Mouse (Mus musculus) kidney, postnatal 0 days (tissue): Measurements from ENCODE around the gene Itpr1. TPM values are rescaled to one million over a fixed set of nuclear protein-coding genes. Genes with fewer than 3 reads are reported as not detected.

ENCODE experiments used
- ATAC-seq: fragments of 200-750 bp; cut with Nextera tagmentation; replicated peaks from 2 replicates; pipeline ENCODE4 v1.8.0; 2017; ENCODE audit warnings: low read depth, moderate number of reproducible peaks, moderate TSS enrichment, moderate library complexity; ENCODE audit not compliant: low FRiP score
- DNase-seq: peaks from one replicate; pipeline ENCODE4 v3.0.0-alpha.2; 2016; ENCODE audit warnings: low spot score
- H3K27ac ChIP-seq: fragments of 300-500 bp; sonication (generic); 2 replicates; pipeline ENCODE4 v1.5.1; 2014; ENCODE audit warnings: mild to moderate bottlenecking
- H3K27me3 ChIP-seq: fragments of 300-500 bp; sonication (generic); 2 replicates; pipeline ENCODE4 v1.6.1; 2014; ENCODE audit warnings: low read length, mixed read lengths; ENCODE audit not compliant: insufficient read depth
- H3K36me3 ChIP-seq: fragments of 300-500 bp; sonication (generic); 2 replicates; pipeline ENCODE4 v1.6.1; 2014; ENCODE audit warnings: low read length, mixed read lengths; ENCODE audit not compliant: insufficient read depth
- H3K4me1 ChIP-seq: fragments of 300-500 bp; sonication (generic); replicated peaks from 2 replicates; pipeline ENCODE4 v1.6.1; 2014; ENCODE audit warnings: antibody characterized with exemption, low read length, mixed read lengths; ENCODE audit not compliant: insufficient read depth
- H3K4me2 ChIP-seq: fragments of 300-500 bp; sonication (generic); 2 replicates; pipeline ENCODE4 v1.6.1; 2014; ENCODE audit warnings: mild to moderate bottlenecking, low read length, moderate library complexity, mixed read lengths
- H3K4me3 ChIP-seq: fragments of 300-500 bp; sonication (generic); replicated peaks from 2 replicates; pipeline ENCODE4 v1.5.1; 2014; ENCODE audit warnings: low read depth, low read length
- H3K9ac ChIP-seq: fragments of 300-500 bp; sonication (generic); 2 replicates; pipeline ENCODE4 v1.6.1; 2014; ENCODE audit warnings: low read depth, low read length
- H3K9me3 ChIP-seq: fragments of 300-500 bp; sonication (generic); replicated peaks from 2 replicates; pipeline ENCODE4 v1.6.1; 2016; ENCODE audit warnings: low read length, inconsistent platforms, mixed read lengths
- CTCF ChIP-seq: IDR thresholded peaks from 2 replicates; pipeline ENCODE4 v1.5.1; 2016; ENCODE audit warnings: antibody characterized with exemption, low read depth, mild to moderate bottlenecking, moderate library complexity
- WGBS: fragments of 180-500 bp; shearing (Covaris S2); extraction: QIAGEN DNeasy Blood & Tissue Kit; methylation state at CpG from one replicate; pipeline ENCODE4 v1.1.7; 2014; 5-methylcytosine and 5-hydroxymethylcytosine counted together
- polyA plus RNA-seq: library from polyadenylated mRNA; unstranded; fragments of >200 nt; fragmentation: Nextera tagmentation; extraction: Ambion mirVana; gene quantifications from 2 replicates; pipeline ENCODE4 v1.2.1, GENCODE M21; 2015

The Itpr1 gene
- polyA plus RNA-seq, 1 experiment from 2014 or later = 21.2 TPM

- DNase-seq (no peak), ATAC-seq (no peak)
- no peak overlapping the region for H3K9ac ChIP-seq
- no peak for TF ChIP-seq CTCF
- no peaks in the 10 kb centered on the region for H3K9me3 ChIP-seq
- no peak overlapping the region for H3K4me2 ChIP-seq
- H3K27me3 ChIP-seq = no peaks in the 10 kb centered on the region
- peaks cover 6% of the 10 kb centered on the region; the same call in 1 of the 2 replicates for H3K4me1 ChIP-seq
- H3K27ac ChIP-seq = no peak overlapping the region
- no peaks in the 10 kb centered on the region for H3K36me3 ChIP-seq
- no peak overlapping the region for H3K4me3 ChIP-seq
Observed at GRCm38 (mm10) chr6:108566549-108566948, 353.7 kb downstream of the Itpr1 start.

GRCm38 (mm10) chr6:108569460-108570187 lies 356.7 kb downstream of the Itpr1 start:
- Histone ChIP-seq H3K36me3 (no peaks in the 10 kb centered on the region), H3K9me3 (no peaks in the 10 kb centered on the region), H3K4me2 (no peak overlapping the region), H3K4me3 (no peak overlapping the region), H3K9ac (no peak overlapping the region), H3K4me1 (peaks cover 12% of the 10 kb centered on the region; the same call in 1 of the 2 replicates), H3K27ac (peak overlapping the region; percentile 51), H3K27me3 (no peaks in the 10 kb centered on the region)
- WGBS = 17% methylated on average over 7 of the region's 7 CpGs
- ATAC-seq = peak; percentile 65
- peak; percentile 66 for TF ChIP-seq CTCF
- DNase-seq = peak; percentile 95

- ATAC-seq (peak; percentile 37), DNase-seq (peak; percentile 75)
- 14% methylated on average over 11 of the region's 11 CpGs for WGBS
- Histone ChIP-seq H3K27me3 (no peaks in the 10 kb centered on the region), H3K9me3 (no peaks in the 10 kb centered on the region), H3K4me1 (peaks cover 12% of the 10 kb centered on the region; the same call in 1 of the 2 replicates), H3K36me3 (no peaks in the 10 kb centered on the region), H3K27ac (peak overlapping the region; percentile 80), H3K4me3 (peak overlapping the region; percentile 21; the same call in 1 of the 2 replicates), H3K4me2 (peak overlapping the region; percentile 55), H3K9ac (no peak overlapping the region)
- TF ChIP-seq CTCF = no peak
Observed at GRCm38 (mm10) chr6:108570351-108571041, 357.6 kb downstream of the Itpr1 start.

- Histone ChIP-seq H3K4me1 (peaks cover 12% of the 10 kb centered on the region; the same call in 1 of the 2 replicates), H3K9ac (0 out of 2 replicates have a peak overlapping the region, but pooled peaks have one; percentile 24), H3K27ac (peak overlapping the region; percentile 80), H3K4me2 (peak overlapping the region; percentile 55), H3K9me3 (no peaks in the 10 kb centered on the region), H3K27me3 (no peaks in the 10 kb centered on the region), H3K36me3 (no peaks in the 10 kb centered on the region), H3K4me3 (peak overlapping the region; percentile 21)
- ATAC-seq (peak; percentile 87), DNase-seq (peak; percentile 91)
- TF ChIP-seq CTCF = no peak
- WGBS = 1% methylated on average over 21 of the region's 21 CpGs
Observed at GRCm38 (mm10) chr6:108571042-108571590, 358.2 kb downstream of the Itpr1 start.

GRCm38 (mm10) chr6:108572646-108573045 lies 359.8 kb downstream of the Itpr1 start:
- Histone ChIP-seq H3K36me3 (no peaks in the 10 kb centered on the region), H3K4me2 (no peak overlapping the region), H3K9me3 (no peaks in the 10 kb centered on the region), H3K27ac (no peak overlapping the region), H3K9ac (no peak overlapping the region), H3K4me1 (peaks cover 12% of the 10 kb centered on the region; the same call in 1 of the 2 replicates), H3K4me3 (no peak overlapping the region), H3K27me3 (no peaks in the 10 kb centered on the region)
- TF ChIP-seq CTCF = no peak
- DNase-seq (no peak), ATAC-seq (no peak)
- 38% methylated on average over 7 of the region's 7 CpGs for WGBS

- Histone ChIP-seq H3K4me2 (no peak overlapping the region), H3K27ac (no peak overlapping the region), H3K4me1 (0 out of 2 replicates have a peak, but pooled peaks cover 2% of the 10 kb centered on the region), H3K4me3 (no peak overlapping the region), H3K36me3 (no peaks in the 10 kb centered on the region), H3K9me3 (no peaks in the 10 kb centered on the region), H3K9ac (no peak overlapping the region), H3K27me3 (no peaks in the 10 kb centered on the region)
- 92% methylated on average over 6 of the region's 6 CpGs for WGBS
- no peak for TF ChIP-seq CTCF
- DNase-seq (no peak), ATAC-seq (no peak)
Observed at GRCm38 (mm10) chr6:108577056-108577455, 364.2 kb downstream of the Itpr1 start.
